Mouse (Mus musculus): ENCODE data around the gene Moap1.
A peak's percentile ranks its signal among the peaks of the same experiment; 100 is the strongest.

The Moap1 gene

GRCm38 (mm10) chr12:102705216-102705871, 38.1 kb downstream of the Moap1 start:
- peak; percentile 85 for DNase-seq

GRCm38 (mm10) chr12:102704457-102705198, 38.8 kb downstream of the Moap1 start, which contains the start of gene Itpk1:
Gene Itpk1, minus strand, starts transcription at chr12:102704930.
- no peak for DNase-seq

- DNase-seq = no peak
Observed at GRCm38 (mm10) chr12:102703921-102704408, 39.5 kb downstream of the Moap1 start.

- DNase-seq = no peak
Observed at GRCm38 (mm10) chr12:102703441-102703840, 40.0 kb downstream of the Moap1 start.

- no peak for DNase-seq
Observed at GRCm38 (mm10) chr12:102703111-102703412, 40.4 kb downstream of the Moap1 start.

- peak; percentile 85 for DNase-seq
Observed at GRCm38 (mm10) chr12:102702356-102703110, 40.9 kb downstream of the Moap1 start.

GRCm38 (mm10) chr12:102701691-102702207, 41.7 kb downstream of the Moap1 start:
- DNase-seq = no peak

- DNase-seq = no peak
Observed at GRCm38 (mm10) chr12:102700453-102700852, 43.0 kb downstream of the Moap1 start.

GRCm38 (mm10) chr12:102699156-102699555, 44.3 kb downstream of the Moap1 start:
- no peak for DNase-seq

GRCm38 (mm10) chr12:102698089-102698684, 45.3 kb downstream of the Moap1 start:
- DNase-seq = no peak

- no peak for DNase-seq
Observed at GRCm38 (mm10) chr12:102697381-102697780, 46.1 kb downstream of the Moap1 start.

- DNase-seq = no peak
Observed at GRCm38 (mm10) chr12:102696635-102697354, 46.7 kb downstream of the Moap1 start.

GRCm38 (mm10) chr12:102695369-102696239, 47.9 kb downstream of the Moap1 start:
- no peak for DNase-seq
